Mouse (Mus musculus): ENCODE data around the gene Il12rb1.
A peak's percentile ranks its signal among the peaks of the same experiment; 100 is the strongest.

Il12rb1 gene

DNA sequence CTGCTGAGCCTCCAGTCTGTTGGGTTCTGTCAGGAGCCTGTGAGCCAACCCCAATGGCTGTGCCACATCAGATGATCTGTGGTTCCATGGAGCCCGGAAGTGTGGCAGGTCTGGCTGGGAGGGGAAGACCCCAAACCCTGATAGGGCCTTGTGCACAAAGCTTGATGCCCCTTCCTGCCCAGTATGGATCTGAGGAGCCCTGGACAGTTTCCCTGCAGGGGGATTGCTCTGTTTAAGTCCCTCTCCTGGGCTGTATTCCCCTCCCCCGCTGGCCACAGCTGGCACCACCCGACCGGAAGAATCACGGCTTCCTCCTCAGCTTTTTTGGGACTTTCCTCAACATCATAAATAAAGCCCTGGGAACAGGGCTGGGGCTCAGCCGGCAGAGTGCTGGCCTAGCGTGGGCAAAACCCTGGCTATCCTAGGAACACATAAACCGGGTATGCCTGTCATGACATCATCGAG, 24.8 kb downstream of the Il12rb1 start:
- no peak for DNase-seq

GRCm38 (mm10) chr8:70833520-70833919, 25.3 kb downstream of the Il12rb1 start:
- DNase-seq, result peak; percentile 47

GRCm38 (mm10) chr8:70834071-70834470, 25.8 kb downstream of the Il12rb1 start:
- no peak for DNase-seq

DNA sequence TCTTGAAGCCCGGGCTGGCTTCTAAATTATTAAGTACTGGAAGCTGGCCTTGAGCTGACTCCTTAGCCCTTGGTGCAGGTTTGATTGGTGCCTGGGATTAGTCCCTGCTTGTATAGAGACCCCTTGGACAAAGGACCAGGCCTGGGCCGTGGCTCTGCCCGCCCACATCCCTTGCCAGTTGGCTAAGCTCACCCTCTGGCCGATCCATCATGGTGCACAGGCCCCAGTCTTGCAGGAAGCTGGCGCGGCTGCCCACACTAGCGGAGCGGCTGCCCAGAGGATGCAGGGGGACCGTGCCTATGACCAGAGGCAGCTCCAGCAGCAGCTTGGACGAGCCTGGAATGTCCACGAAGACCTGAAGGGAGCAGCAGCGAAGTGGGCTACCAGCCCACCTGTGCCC, 28.4 kb downstream of the Il12rb1 start:
- peak; percentile 35 for DNase-seq

GRCm38 (mm10) chr8:70838654-70839407, 30.6 kb downstream of the Il12rb1 start:
- DNase-seq, result peak; percentile 74

- peak; percentile 100 for DNase-seq
Observed at GRCm38 (mm10) chr8:70839408-70840351, 31.4 kb downstream of the Il12rb1 start, which contains the start of gene Arrdc2. TSS of gene Arrdc2 (minus strand) at chr8:70839720.

DNA sequence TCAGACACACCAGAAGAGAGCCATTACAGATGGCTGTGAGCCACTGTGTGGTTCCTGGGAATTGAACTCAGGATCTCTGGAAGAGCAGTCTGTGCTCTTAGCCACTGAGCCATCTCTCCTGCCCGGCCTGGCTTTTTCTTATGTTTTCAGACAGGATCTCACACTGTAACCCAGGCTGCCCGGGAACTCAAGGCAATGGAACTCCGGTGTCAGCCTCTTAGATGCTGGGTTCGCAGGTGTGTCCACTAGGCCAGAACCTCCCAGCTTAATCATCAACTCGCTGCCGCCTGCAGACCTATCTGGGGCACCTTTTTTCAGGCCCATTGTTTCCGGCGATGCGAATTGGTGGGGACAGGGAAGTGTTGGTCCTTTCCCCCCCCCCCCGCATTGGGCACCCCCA, 32.3 kb downstream of the Il12rb1 start:
- DNase-seq, result peak; percentile 64

GRCm38 (mm10) chr8:70841147-70842072, 33.2 kb downstream of the Il12rb1 start:
- peak; percentile 84 for DNase-seq

- DNase-seq, result peak; percentile 48
Observed at GRCm38 (mm10) chr8:70842484-70842883, 34.2 kb downstream of the Il12rb1 start.

DNA sequence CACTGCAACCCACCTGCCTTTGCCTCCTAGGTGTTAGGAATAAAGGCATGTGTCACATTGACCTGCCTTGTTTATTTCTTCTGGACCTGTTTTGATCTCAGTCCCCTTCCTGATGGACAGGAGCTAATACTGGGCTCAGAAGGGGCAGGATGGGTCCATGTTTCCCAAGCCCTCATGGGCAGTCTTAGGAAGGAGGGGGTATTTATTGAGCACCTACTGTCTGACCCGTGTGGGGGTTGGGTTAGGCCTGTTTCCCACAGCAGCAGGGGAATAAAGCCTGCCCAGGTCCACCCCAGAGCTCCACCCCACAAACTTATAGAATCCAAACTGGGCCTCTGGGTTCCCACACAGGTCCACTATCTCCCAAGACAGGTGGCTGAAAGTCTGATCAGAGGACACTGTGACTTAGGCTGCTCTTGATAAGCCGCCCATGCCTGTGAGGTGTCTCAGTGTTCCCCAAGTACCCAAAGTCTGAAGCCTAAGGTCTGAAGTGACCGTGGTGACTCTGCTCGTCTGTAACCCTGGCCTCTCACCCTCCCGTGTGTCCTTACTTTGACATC, 35.0 kb downstream of the Il12rb1 start:
- no peak for DNase-seq

DNA sequence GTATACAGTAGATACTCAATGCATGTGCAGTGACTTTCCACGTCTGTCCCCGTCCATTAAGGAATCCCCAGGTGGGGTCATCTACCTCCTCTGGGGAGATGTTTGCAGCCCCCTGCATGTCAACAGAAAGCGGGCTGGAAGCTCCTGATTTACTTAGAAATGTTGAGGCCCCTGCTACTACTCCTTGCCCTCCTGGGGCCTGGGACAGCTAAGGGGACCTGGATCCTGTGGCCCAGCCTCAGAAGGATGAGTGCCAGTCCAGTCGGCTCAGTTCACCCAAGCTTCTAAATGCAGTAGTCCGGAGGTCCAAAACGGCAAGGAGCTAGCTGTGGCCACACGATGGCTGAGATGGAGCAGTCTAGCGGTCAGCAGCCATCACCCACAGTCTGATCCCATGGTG, 35.7 kb downstream of the Il12rb1 start:
- no peak for DNase-seq

DNA sequence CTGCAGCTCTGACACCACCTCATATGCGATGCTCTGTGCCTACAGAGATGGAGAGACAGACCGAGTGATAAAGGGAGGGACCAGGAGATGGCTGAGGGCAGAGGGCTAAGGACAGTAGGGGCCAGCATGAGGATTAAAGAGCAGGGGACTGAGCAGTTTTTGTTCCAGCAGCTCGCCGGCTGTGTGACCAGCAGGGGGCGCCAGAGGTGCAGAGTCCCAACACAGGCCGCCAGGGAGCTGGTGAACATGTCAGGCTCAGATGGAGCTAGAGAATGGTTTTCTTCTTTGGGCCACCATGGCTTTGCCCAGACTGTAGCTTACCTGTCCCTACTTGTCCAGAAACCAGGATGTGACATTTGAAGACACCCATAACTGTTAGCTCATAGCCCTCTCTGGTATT, 36.3 kb downstream of the Il12rb1 start:
- DNase-seq, result peak; percentile 81

DNA sequence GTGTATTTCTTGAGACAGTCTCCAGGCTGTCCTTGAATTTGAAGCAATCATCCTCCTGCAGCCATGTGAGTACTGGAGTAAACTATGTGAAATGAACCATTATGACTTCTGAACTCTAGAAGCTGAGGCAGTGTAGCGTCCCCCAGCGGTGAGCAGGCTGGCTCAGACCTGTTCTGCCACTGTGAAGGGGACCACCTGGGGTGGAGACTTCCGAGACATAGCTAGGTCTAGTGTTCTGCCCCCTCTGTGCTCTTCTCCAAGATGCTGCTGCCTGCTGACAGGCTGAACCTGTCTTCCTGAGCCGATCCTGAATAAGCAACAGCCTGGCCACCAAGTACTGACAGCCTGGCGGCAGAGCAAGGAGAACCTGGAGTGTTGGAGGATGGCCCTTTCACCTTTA, 36.9 kb downstream of the Il12rb1 start:
- DNase-seq, result no peak

DNA sequence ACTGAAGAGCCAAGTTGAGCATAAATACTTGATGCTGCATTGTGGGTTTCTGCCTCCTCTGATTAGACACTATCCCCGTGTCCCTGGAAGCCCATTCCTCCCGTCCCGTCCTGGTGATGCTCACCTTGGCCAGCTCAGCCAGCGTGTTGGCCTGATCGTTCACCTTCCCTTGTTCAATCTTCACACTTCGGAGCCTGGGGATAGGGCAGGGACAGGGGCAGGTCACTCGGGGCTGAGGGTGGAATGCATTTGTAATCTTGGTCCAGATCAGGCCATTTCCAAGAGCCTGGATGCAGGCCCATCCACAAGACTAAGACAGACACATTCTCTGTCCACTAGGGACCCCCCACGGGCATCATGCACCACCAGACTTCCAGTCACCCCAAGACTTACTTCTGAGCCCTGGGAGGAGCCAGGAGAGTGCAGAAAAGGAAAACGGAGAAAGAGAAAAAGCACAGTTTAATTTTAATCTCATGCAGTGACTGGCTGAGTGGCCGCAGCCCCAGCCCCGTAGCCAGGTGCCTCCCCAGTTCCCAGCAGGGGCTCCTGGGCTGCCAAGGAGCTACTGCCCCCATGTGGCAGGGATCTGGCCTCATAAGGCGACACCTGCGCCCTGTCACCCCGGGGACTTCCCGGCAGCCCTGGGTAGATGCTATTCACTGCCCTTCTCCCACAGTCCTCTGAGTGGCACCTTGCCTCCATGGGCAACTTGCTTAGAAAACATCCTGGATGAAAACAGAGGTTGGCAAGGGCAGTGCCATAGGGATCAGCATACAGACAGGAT, 38.3 kb downstream of the Il12rb1 start:
- DNase-seq, result no peak

GRCm38 (mm10) chr8:70849333-70849990, 41.2 kb downstream of the Il12rb1 start:
- DNase-seq, result no peak

GRCm38 (mm10) chr8:70850132-70850845, 42.0 kb downstream of the Il12rb1 start:
- DNase-seq, result no peak

DNA sequence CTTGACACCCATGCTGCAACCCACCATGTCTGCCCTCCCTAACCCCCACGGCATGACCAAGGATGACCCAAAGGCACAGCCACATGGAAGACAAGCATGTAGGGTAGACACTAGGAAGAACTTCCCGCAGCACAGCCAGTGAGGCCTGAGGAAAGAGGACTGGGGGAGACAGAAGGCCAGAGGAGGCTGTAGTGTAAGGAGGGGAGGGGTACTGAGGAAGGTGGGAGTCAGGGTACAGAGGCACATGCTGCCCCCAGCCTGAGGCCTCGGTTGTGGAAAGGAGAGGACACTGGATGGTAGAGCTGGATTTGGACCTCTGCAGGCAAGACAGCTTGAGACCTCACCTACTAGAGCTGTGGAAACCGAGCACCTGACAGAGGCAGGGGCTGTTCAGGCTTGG, 42.7 kb downstream of the Il12rb1 start:
- no peak for DNase-seq

DNA sequence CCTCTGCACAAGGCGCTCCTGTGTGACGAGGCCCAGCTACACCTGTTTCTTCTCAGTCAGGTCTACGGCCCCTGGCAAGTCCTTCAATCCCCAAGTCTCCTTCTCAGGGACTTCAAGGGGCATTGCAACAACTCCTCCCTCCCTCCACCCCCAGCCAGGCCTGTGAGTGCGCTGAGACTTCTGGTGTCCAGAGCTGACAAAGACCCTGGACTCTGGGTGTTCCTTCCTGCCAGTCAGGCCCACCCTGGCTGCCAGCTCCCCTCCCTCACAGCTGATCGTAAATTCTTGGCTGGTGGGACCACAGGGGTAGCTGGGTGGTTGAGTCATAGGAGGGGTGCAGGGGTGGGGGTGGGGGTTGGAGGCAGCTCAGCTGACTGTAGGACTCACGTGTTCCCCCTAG, 43.6 kb downstream of the Il12rb1 start:
- no peak for DNase-seq

- DNase-seq, result no peak
Observed at GRCm38 (mm10) chr8:70852595-70853231, 44.5 kb downstream of the Il12rb1 start.

DNA sequence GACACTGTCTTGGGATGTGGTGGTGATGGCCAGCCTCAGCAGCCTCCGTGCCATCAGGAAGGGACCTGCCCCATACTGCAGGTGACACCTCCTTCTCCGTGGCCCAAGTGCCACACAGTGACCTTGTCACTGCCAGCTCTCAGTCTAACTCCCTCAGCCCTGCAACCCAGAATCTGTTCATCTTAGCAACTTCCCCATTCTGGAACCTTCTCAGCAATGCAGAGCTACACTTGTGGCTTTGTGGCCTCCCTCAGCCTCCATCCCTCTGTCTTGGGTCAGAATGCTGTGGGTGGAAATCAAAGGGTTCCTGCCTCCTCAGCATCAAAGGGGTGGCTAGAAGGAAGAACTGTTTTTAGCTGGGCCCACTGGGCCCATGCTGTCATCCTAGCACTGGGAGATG, 45.6 kb downstream of the Il12rb1 start:
- DNase-seq, result no peak

Data from cerebellum, adult 9-11 months (tissue).